Mouse (Mus musculus): ENCODE results near the gene Cypt3. TPM values are rescaled to one million over a fixed set of nuclear protein-coding genes. Genes with fewer than 3 reads are reported as not detected.

The Cypt3 gene
- polyA plus RNA-seq (2015; fragmentation: Nextera tagmentation; extraction: Ambion mirVana) = not detected in 2 replicates

- ATAC-seq = no peak
- 73% methylated on average over 7 of the region's 7 CpGs for whole genome bisulfite sequencing
- Histone ChIP-seq H3K9ac (replicated peaks) (no peak within 1 kb of the TSS), H3K36me3 (no peaks in the 10 kb centered on the region), H3K4me3 (replicated peaks) (no peak within 1 kb of the TSS), H3K27ac (no peak within 1 kb of the TSS), H3K27me3 (no peaks in the 10 kb centered on the region), H3K4me1 (replicated peaks) (no peaks in the 10 kb centered on the region), H3K4me2 (replicated peaks) (no peak within 1 kb of the TSS), H3K9me3 (no peaks in the 10 kb centered on the region)
Observed at GRCm38 (mm10) chrX:153558293-153558692, at the start of gene Cypt3. Gene Cypt3, plus strand, starts transcription at chrX:153558593.

- Histone ChIP-seq H3K4me1 (replicated peaks) (no peaks in the 10 kb centered on the region), H3K36me3 (no peaks in the 10 kb centered on the region), H3K9me3 (no peaks in the 10 kb centered on the region), H3K27me3 (no peaks in the 10 kb centered on the region), H3K4me2 (replicated peaks) (no peak overlapping the region), H3K27ac (no peak overlapping the region), H3K4me3 (replicated peaks) (no peak overlapping the region), H3K9ac (replicated peaks) (no peak overlapping the region)
- 90% methylated on average over 5 of the region's 5 CpGs for WGBS
- ATAC-seq = no peak
Observed at GRCm38 (mm10) chrX:153515491-153515890, 42.9 kb upstream of the Cypt3 start.

GRCm38 (mm10) chrX:153528399-153528798, 30.0 kb upstream of the Cypt3 start:
- Histone ChIP-seq H3K9me3 (no peaks in the 10 kb centered on the region), H3K4me2 (replicated peaks) (no peak overlapping the region), H3K36me3 (no peaks in the 10 kb centered on the region), H3K4me1 (replicated peaks) (no peaks in the 10 kb centered on the region), H3K9ac (replicated peaks) (no peak overlapping the region), H3K27ac (no peak overlapping the region), H3K27me3 (no peaks in the 10 kb centered on the region), H3K4me3 (replicated peaks) (no peak overlapping the region)
- 13% methylated on average over 2 of the region's 2 CpGs for WGBS
- peak; percentile 24; the same call in 1 of the 2 replicates for ATAC-seq

GRCm38 (mm10) chrX:153556634-153557033, 1.8 kb upstream of the Cypt3 start:
- Histone ChIP-seq H3K4me1 (replicated peaks) (no peaks in the 10 kb centered on the region), H3K4me3 (replicated peaks) (no peak overlapping the region), H3K9ac (replicated peaks) (no peak overlapping the region), H3K27me3 (no peaks in the 10 kb centered on the region), H3K27ac (no peak overlapping the region), H3K9me3 (no peaks in the 10 kb centered on the region), H3K4me2 (replicated peaks) (no peak overlapping the region), H3K36me3 (no peaks in the 10 kb centered on the region)
- 25% methylated on average over 2 of the region's 2 CpGs for WGBS
- ATAC-seq = peak; percentile 80

GRCm38 (mm10) chrX:153564650-153565049, 6.3 kb downstream of the Cypt3 start:
- Histone ChIP-seq H3K4me2 (replicated peaks) (no peak overlapping the region), H3K9me3 (no peaks in the 10 kb centered on the region), H3K27me3 (no peaks in the 10 kb centered on the region), H3K4me1 (replicated peaks) (no peaks in the 10 kb centered on the region), H3K27ac (no peak overlapping the region), H3K36me3 (no peaks in the 10 kb centered on the region), H3K4me3 (replicated peaks) (no peak overlapping the region), H3K9ac (replicated peaks) (no peak overlapping the region)
- ATAC-seq = no peak
- 78% methylated on average over 1 of the region's 1 CpGs for WGBS

- Histone ChIP-seq H3K4me1 (replicated peaks) (no peaks in the 10 kb centered on the region), H3K27ac (no peak overlapping the region), H3K36me3 (no peaks in the 10 kb centered on the region), H3K4me3 (replicated peaks) (no peak overlapping the region), H3K9me3 (no peaks in the 10 kb centered on the region), H3K9ac (replicated peaks) (no peak overlapping the region), H3K27me3 (no peaks in the 10 kb centered on the region), H3K4me2 (replicated peaks) (no peak overlapping the region)
- no peak for ATAC-seq
- WGBS = 57% methylated on average over 2 of the region's 2 CpGs
Observed at GRCm38 (mm10) chrX:153599583-153599982, 41.2 kb downstream of the Cypt3 start.

Other genes starting within 250 kb of the Cypt3 start
- gene Ubqln2, start 60.4 kb upstream of the Cypt3 start, polyA plus RNA-seq (2015; fragmentation: Nextera tagmentation; extraction: Ambion mirVana) = 57.5 and 59.3 TPM in 2 replicates
- gene Kctd12b, start 137.8 kb downstream of the Cypt3 start, polyA plus RNA-seq (2015; fragmentation: Nextera tagmentation; extraction: Ambion mirVana) = 4.2 and 4.5 TPM in 2 replicates
- gene Nbdy, start 165.0 kb downstream of the Cypt3 start, polyA plus RNA-seq (2015; fragmentation: Nextera tagmentation; extraction: Ambion mirVana) = 110 and 119 TPM in 2 replicates